Mouse (Mus musculus): ENCODE measurements around the gene Ms4a18. TPM values are rescaled to one million over a fixed set of nuclear protein-coding genes. Genes with fewer than 3 reads are reported as not detected.

Ms4a18 gene
- not detected for polyA plus RNA-seq (2015; fragmentation: Illumina TruSeq; extraction: RNeasy Lipid Tissue Mini Kit (QIAGEN cat#74804); ENCODE audit: low read depth, low replicate concordance)

GRCm38 (mm10) chr19:11017891-11018290 is at the start of gene Ms4a18:
Gene Ms4a18 (minus strand): TSS chr19:11018031.

GRCm38 (mm10) chr19:10993150-10993549 is 24.7 kb downstream of the Ms4a18 start, which contains the start of gene Ms4a15:
Gene Ms4a15 (minus strand): TSS chr19:10993250.

GRCm38 (mm10) chr19:10974238-10974865 is 43.5 kb downstream of the Ms4a18 start, which contains the start of gene Ms4a10:
Gene Ms4a10 (minus strand): TSS chr19:10974670.

GRCm38 (mm10) chr19:10949112-10949511 is 68.7 kb downstream of the Ms4a18 start, which contains the start of gene Ccdc86:
Gene Ccdc86 (minus strand): TSS chr19:10949266.

Other genes starting within 250 kb of the Ms4a18 start
- gene Cd6, start 188.0 kb downstream of the Ms4a18 start, polyA plus RNA-seq (2015; fragmentation: Illumina TruSeq; extraction: RNeasy Lipid Tissue Mini Kit (QIAGEN cat#74804); ENCODE audit: low read depth, low replicate concordance), result 3.3 TPM
- gene Slc15a3, start 178.3 kb downstream of the Ms4a18 start, polyA plus RNA-seq (2015; fragmentation: Illumina TruSeq; extraction: RNeasy Lipid Tissue Mini Kit (QIAGEN cat#74804); ENCODE audit: low read depth, low replicate concordance), result 1.3 TPM
- 126 TPM for gene Tmem132a, start 148.1 kb downstream of the Ms4a18 start, polyA plus RNA-seq (2015; fragmentation: Illumina TruSeq; extraction: RNeasy Lipid Tissue Mini Kit (QIAGEN cat#74804); ENCODE audit: low read depth, low replicate concordance)
- 42.7 TPM for gene Tmem109, start 136.0 kb downstream of the Ms4a18 start, polyA plus RNA-seq (2015; fragmentation: Illumina TruSeq; extraction: RNeasy Lipid Tissue Mini Kit (QIAGEN cat#74804); ENCODE audit: low read depth, low replicate concordance)
- gene Prpf19, start 122.8 kb downstream of the Ms4a18 start, polyA plus RNA-seq (2015; fragmentation: Illumina TruSeq; extraction: RNeasy Lipid Tissue Mini Kit (QIAGEN cat#74804); ENCODE audit: low read depth, low replicate concordance), result 231 TPM
- not detected for gene Zp1, start 97.4 kb downstream of the Ms4a18 start, polyA plus RNA-seq (2015; fragmentation: Illumina TruSeq; extraction: RNeasy Lipid Tissue Mini Kit (QIAGEN cat#74804); ENCODE audit: low read depth, low replicate concordance)
- gene Ptgdr2, start 80.9 kb downstream of the Ms4a18 start, polyA plus RNA-seq (2015; fragmentation: Illumina TruSeq; extraction: RNeasy Lipid Tissue Mini Kit (QIAGEN cat#74804); ENCODE audit: low read depth, low replicate concordance), result not detected
- gene Ccdc86, start 68.8 kb downstream of the Ms4a18 start, polyA plus RNA-seq (2015; fragmentation: Illumina TruSeq; extraction: RNeasy Lipid Tissue Mini Kit (QIAGEN cat#74804); ENCODE audit: low read depth, low replicate concordance), result 6.3 TPM
- not detected for gene Ms4a10, start 43.4 kb downstream of the Ms4a18 start, polyA plus RNA-seq (2015; fragmentation: Illumina TruSeq; extraction: RNeasy Lipid Tissue Mini Kit (QIAGEN cat#74804); ENCODE audit: low read depth, low replicate concordance)
- not detected for gene Ms4a15, start 24.8 kb downstream of the Ms4a18 start, polyA plus RNA-seq (2015; fragmentation: Illumina TruSeq; extraction: RNeasy Lipid Tissue Mini Kit (QIAGEN cat#74804); ENCODE audit: low read depth, low replicate concordance)
- gene Ms4a8a, start 63.1 kb upstream of the Ms4a18 start, polyA plus RNA-seq (2015; fragmentation: Illumina TruSeq; extraction: RNeasy Lipid Tissue Mini Kit (QIAGEN cat#74804); ENCODE audit: low read depth, low replicate concordance), result not detected
- gene 1700017D01Rik, start 112.8 kb upstream of the Ms4a18 start, polyA plus RNA-seq (2015; fragmentation: Illumina TruSeq; extraction: RNeasy Lipid Tissue Mini Kit (QIAGEN cat#74804); ENCODE audit: low read depth, low replicate concordance), result not detected
- gene 1700025F22Rik, start 147.3 kb upstream of the Ms4a18 start, polyA plus RNA-seq (2015; fragmentation: Illumina TruSeq; extraction: RNeasy Lipid Tissue Mini Kit (QIAGEN cat#74804); ENCODE audit: low read depth, low replicate concordance), result not detected
- gene Ms4a13, start 178.7 kb upstream of the Ms4a18 start, polyA plus RNA-seq (2015; fragmentation: Illumina TruSeq; extraction: RNeasy Lipid Tissue Mini Kit (QIAGEN cat#74804); ENCODE audit: low read depth, low replicate concordance), result not detected
- not detected for gene Ms4a12, start 214.4 kb upstream of the Ms4a18 start, polyA plus RNA-seq (2015; fragmentation: Illumina TruSeq; extraction: RNeasy Lipid Tissue Mini Kit (QIAGEN cat#74804); ENCODE audit: low read depth, low replicate concordance)
- gene Ms4a1, start 248.2 kb upstream of the Ms4a18 start, polyA plus RNA-seq (2015; fragmentation: Illumina TruSeq; extraction: RNeasy Lipid Tissue Mini Kit (QIAGEN cat#74804); ENCODE audit: low read depth, low replicate concordance), result not detected

All from brain, adult 10 weeks (tissue).